Mouse (Mus musculus): ENCODE data around the gene Iapp.
"Not testable (repeated sequence)": the region's sequence is repeated elsewhere in the genome, so short reads cannot be mapped to it uniquely, and the experiment has no call there.

Iapp gene

DNA sequence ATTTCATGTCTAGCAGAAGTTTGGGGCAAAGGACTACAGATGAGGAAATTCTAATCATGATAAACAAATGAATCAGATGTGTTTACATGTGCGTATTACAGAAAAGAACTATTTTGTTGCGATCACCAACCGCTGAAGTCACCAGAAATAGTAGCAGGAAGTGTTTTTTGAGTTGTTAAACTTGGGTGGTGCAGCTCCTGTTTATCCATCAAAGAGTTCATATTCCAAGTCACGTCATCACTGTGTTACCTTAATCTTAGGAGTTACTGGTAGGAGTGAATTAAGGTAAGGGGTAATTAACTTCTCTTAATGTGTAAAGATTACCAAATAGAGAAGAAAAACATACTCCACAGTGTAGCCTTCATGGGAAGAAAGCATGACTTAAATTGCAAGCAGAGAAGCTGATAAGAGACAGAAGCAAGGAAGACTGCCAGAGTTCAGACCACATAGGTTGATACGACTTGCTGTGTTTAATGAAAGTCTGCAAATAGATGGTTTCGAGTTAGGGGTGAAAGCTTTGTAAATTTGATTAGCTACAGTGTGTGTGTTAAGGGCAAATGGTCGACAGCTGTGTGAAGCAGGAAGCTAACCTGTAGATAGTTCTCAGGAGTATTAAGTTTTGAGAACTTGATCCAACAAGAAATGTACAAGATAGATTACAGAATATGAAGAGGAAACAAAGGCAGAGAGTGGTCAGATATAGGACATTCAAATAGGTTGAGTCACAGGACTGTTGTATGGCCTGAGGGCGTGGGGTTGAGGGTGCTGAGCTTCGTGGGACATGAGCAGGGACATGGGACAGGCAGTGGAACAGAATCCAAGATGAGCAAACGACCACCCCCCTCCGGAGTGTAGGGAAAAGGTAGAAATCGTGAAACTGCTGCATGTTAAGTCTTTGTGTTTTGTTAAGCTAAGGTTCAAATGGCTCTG, 48.2 kb downstream of the Iapp start:
- Histone ChIP-seq H3K36me3 (ENCODE audit: control insufficient read depth, insufficient read depth, low read length, poor library complexity, severe bottlenecking) (peaks cover 3% of the 10 kb centered on the region; the same call in 1 of the 2 replicates), H3K27me3 (ENCODE audit: control insufficient read depth, insufficient read depth, low read length, poor library complexity, severe bottlenecking) (no peaks in the 10 kb centered on the region)
- no peak for DNase-seq (ENCODE audit: low read depth, low spot score)

DNA sequence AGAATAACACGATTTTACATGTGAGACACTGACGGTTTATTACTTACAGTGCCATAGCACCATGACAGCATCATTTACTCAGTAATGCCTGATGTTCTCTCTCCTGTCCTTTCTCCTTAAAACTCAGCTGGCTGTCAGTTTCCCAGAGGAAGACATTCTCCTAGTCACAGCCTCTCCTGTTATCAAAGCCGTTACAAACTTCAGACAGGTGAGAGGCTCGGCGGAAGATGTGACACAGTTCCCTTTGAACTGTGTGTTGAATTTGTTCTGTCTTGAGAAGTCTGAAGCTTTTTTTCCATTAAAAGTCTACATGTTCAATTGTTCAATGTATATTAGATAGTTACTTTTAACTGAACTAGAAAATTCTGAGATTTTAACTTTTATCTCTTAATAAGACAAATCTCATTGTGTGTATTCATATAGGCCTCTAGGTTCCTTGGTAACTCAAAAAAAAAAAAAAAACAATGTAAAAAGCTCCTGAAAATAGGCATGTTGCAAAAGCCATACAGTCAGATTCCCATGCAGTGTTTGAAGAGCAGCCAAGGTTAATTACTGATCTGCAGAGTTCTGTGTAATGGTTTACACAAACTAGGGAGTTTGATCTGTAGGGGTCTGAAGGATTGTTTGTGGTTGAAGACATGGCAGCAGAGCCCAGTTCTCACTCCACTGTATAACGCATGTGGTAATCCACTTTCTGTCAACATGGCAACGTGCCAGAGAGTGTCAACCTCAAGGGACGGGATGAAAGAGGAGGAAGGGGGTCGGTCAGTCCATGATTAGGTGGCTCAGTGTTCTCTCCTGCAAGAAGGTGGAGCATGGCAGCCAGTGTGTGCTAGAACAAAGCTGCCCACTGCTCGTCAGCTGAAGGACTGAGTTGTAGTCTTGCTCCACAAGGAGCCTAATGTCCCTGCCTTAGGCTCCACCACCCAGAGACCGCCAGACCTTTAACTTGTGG, 49.5 kb downstream of the Iapp start:
- H3K36me3 ChIP-seq (ENCODE audit: control insufficient read depth, insufficient read depth, low read length, poor library complexity, severe bottlenecking), result peaks cover 3% of the 10 kb centered on the region; the same call in 1 of the 2 replicates
- H3K27me3 ChIP-seq (ENCODE audit: control insufficient read depth, insufficient read depth, low read length, poor library complexity, severe bottlenecking), result no peaks in the 10 kb centered on the region
- no peak for DNase-seq (ENCODE audit: low read depth, low spot score)

DNA sequence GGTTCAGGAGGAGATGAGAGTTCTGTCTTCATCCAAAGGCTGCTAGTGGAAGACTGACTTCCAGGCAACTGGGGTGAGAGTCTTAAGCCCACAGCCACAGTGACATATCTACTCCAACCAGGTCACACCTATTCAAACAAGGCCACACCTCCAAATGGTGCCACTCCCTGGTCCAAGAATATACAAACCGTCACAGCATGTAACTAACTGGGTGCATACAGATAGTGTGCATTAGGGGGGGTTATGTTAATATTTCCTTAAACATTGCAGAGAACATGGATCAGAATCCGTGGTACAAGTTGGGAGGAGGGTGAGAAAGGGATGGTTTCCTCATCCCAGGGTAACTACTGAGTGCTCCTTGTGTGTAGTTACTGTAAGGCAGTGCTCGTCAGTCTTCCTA, 53.9 kb downstream of the Iapp start:
- H3K36me3 ChIP-seq (ENCODE audit: control insufficient read depth, insufficient read depth, low read length, poor library complexity, severe bottlenecking); DNase-seq (ENCODE audit: low read depth, low spot score): not testable (repeated sequence)

More for the DNA sequence above, 53.9 kb downstream of the Iapp start:
- not testable (repeated sequence) for H3K27me3 ChIP-seq (ENCODE audit: control insufficient read depth, insufficient read depth, low read length, poor library complexity, severe bottlenecking)

All from splenic B cell, adult 2 months (primary cell).